Mouse (Mus musculus): ENCODE measurements around the gene ccdc198. TPM values are rescaled to one million over a fixed set of nuclear protein-coding genes. Genes with fewer than 3 reads are reported as not detected.

The ccdc198 gene
- polyA plus RNA-seq, 1 experiment from 2014 or later = not detected

DNA sequence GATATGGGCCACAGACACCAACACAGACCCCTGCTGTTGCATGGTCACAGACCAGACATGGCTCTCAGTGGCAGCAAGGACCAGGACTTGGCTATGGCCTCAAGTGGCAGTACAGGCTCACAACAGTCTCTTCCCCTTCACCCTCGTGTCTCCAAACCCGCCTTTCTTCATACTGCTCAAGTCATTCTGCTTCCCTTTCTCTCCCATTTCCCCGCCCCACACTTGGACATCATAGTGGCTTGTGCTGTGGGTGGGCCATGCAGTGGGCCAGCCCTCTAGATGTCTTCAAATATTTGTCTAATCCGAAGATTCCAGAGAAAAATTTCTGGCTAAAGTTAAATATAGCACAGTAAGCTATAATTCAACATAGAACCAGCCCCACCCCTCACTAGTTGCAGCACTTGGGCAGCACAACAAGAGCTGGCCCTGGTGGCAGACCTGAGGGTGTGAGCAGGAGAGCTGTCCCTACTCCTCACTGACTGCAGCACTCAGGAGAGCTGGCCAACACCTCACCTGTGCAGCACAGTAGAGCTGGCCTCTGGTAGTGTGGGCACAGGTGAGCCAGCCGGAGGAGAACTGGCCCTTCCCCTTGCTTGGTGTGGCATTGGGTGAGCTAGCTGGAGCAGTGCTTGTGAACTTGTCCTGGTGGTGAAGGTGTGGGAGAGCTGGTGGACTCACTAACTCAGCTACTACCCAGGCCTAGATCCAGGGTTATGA, 20.2 kb upstream of the ccdc198 start:
- H3K4me3 ChIP-seq (ENCODE audit: low read depth, low read length) = no peak overlapping the region
- H3K9ac ChIP-seq (ENCODE audit: low read depth, low read length) = no peak overlapping the region
- H3K4me1 ChIP-seq (ENCODE audit: control insufficient read depth, insufficient read depth, low read length) = no peaks in the 10 kb centered on the region
- no peak overlapping the region for H3K4me2 ChIP-seq (ENCODE audit: low read depth, low read length)
- no peak for DNase-seq (ENCODE audit: low spot score)
- ATAC-seq (ENCODE audit: low read depth) = no peak
- WGBS = 91% methylated on average over 5 of the region's 5 CpGs
- H3K27ac ChIP-seq (replicated peaks; ENCODE audit: low read depth, low read length) = no peak overlapping the region
- no peaks in the 10 kb centered on the region for H3K36me3 ChIP-seq (ENCODE audit: control insufficient read depth, insufficient read depth, low read length)
- H3K27me3 ChIP-seq (replicated peaks; ENCODE audit: control insufficient read depth, insufficient read depth, low read length) = no peaks in the 10 kb centered on the region
- no peaks in the 10 kb centered on the region for H3K9me3 ChIP-seq (ENCODE audit: control insufficient read depth, low read length)

GRCm38 (mm10) chr14:49241522-49241921, 3.8 kb downstream of the ccdc198 start:
- Histone ChIP-seq H3K9me3 (ENCODE audit: control insufficient read depth, low read length) (no peaks in the 10 kb centered on the region), H3K27me3 (replicated peaks; ENCODE audit: control insufficient read depth, insufficient read depth, low read length) (no peaks in the 10 kb centered on the region), H3K4me1 (ENCODE audit: control insufficient read depth, insufficient read depth, low read length) (no peaks in the 10 kb centered on the region), H3K4me2 (ENCODE audit: low read depth, low read length) (no peak overlapping the region), H3K9ac (ENCODE audit: low read depth, low read length) (no peak overlapping the region), H3K36me3 (ENCODE audit: control insufficient read depth, insufficient read depth, low read length) (no peaks in the 10 kb centered on the region), H3K27ac (replicated peaks; ENCODE audit: low read depth, low read length) (no peak overlapping the region), H3K4me3 (ENCODE audit: low read depth, low read length) (no peak overlapping the region)
- WGBS = 19% methylated on average over 1 of the region's 1 CpGs
- DNase-seq (ENCODE audit: low spot score) (no peak), ATAC-seq (ENCODE audit: low read depth) (no peak)

GRCm38 (mm10) chr14:49238206-49238605, 7.1 kb downstream of the ccdc198 start:
- DNase-seq (ENCODE audit: low spot score) (peak; percentile 86), ATAC-seq (ENCODE audit: low read depth) (peak; percentile 67; the same call in 1 of the 2 replicates)
- WGBS = 35% methylated on average over 11 of the region's 11 CpGs

GRCm38 (mm10) chr14:49234788-49235515, 10.3 kb downstream of the ccdc198 start:
- no peaks in the 10 kb centered on the region for H3K4me1 ChIP-seq (ENCODE audit: control insufficient read depth, insufficient read depth, low read length)
- no peak for ATAC-seq (ENCODE audit: low read depth)
- no peak overlapping the region for H3K9ac ChIP-seq (ENCODE audit: low read depth, low read length)
- H3K27me3 ChIP-seq (replicated peaks; ENCODE audit: control insufficient read depth, insufficient read depth, low read length) = no peaks in the 10 kb centered on the region
- peak; percentile 72 for DNase-seq (ENCODE audit: low spot score)
- no peak overlapping the region for H3K27ac ChIP-seq (replicated peaks; ENCODE audit: low read depth, low read length)
- no peaks in the 10 kb centered on the region for H3K36me3 ChIP-seq (ENCODE audit: control insufficient read depth, insufficient read depth, low read length)
- no peak overlapping the region for H3K4me3 ChIP-seq (ENCODE audit: low read depth, low read length)
- whole genome bisulfite sequencing = 43% methylated on average over 9 of the region's 9 CpGs
- no peaks in the 10 kb centered on the region for H3K9me3 ChIP-seq (ENCODE audit: control insufficient read depth, low read length)
- no peak overlapping the region for H3K4me2 ChIP-seq (ENCODE audit: low read depth, low read length)

More at GRCm38 (mm10) chr14:49238206-49238605, 7.1 kb downstream of the ccdc198 start:
- Histone ChIP-seq H3K4me3 (ENCODE audit: low read depth, low read length) (no peak overlapping the region), H3K27me3 (replicated peaks; ENCODE audit: control insufficient read depth, insufficient read depth, low read length) (no peaks in the 10 kb centered on the region), H3K36me3 (ENCODE audit: control insufficient read depth, insufficient read depth, low read length) (no peaks in the 10 kb centered on the region), H3K9me3 (ENCODE audit: control insufficient read depth, low read length) (no peaks in the 10 kb centered on the region), H3K4me2 (ENCODE audit: low read depth, low read length) (no peak overlapping the region), H3K4me1 (ENCODE audit: control insufficient read depth, insufficient read depth, low read length) (no peaks in the 10 kb centered on the region), H3K27ac (replicated peaks; ENCODE audit: low read depth, low read length) (no peak overlapping the region), H3K9ac (ENCODE audit: low read depth, low read length) (no peak overlapping the region)

DNA sequence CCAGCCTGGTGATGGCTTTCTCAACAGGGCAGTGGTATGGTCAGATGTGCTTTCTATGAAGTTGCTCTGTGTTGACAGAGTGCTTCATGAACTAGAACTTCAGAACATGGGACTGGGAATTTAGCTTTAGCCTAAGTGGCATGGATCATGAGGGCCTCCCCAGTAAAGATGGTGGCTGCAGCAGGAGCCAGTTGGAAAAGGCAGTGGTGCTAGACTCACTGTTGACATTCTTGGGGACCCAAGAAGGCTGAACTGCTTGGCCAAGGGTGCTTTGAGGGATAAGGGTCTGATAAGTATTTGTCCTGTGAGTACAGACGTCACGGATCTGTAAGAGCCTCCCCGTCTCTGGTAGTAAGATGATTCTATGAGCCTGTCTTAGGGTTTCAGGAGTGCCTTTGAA, 13.4 kb downstream of the ccdc198 start:
- no peaks in the 10 kb centered on the region for H3K36me3 ChIP-seq (ENCODE audit: control insufficient read depth, insufficient read depth, low read length)
- ATAC-seq (ENCODE audit: low read depth) (no peak), DNase-seq (ENCODE audit: low spot score) (no peak)
- no peaks in the 10 kb centered on the region for H3K9me3 ChIP-seq (ENCODE audit: control insufficient read depth, low read length)
- no peaks in the 10 kb centered on the region for H3K27me3 ChIP-seq (replicated peaks; ENCODE audit: control insufficient read depth, insufficient read depth, low read length)
- no peak overlapping the region for H3K4me2 ChIP-seq (ENCODE audit: low read depth, low read length)
- no peak overlapping the region for H3K9ac ChIP-seq (ENCODE audit: low read depth, low read length)
- no peaks in the 10 kb centered on the region for H3K4me1 ChIP-seq (ENCODE audit: control insufficient read depth, insufficient read depth, low read length)
- H3K27ac ChIP-seq (replicated peaks; ENCODE audit: low read depth, low read length) = no peak overlapping the region
- WGBS = 77% methylated on average over 3 of the region's 3 CpGs
- H3K4me3 ChIP-seq (ENCODE audit: low read depth, low read length) = no peak overlapping the region

GRCm38 (mm10) chr14:49226986-49227385, 18.3 kb downstream of the ccdc198 start:
- Histone ChIP-seq H3K4me2 (ENCODE audit: low read depth, low read length) (no peak overlapping the region), H3K36me3 (ENCODE audit: control insufficient read depth, insufficient read depth, low read length) (no peaks in the 10 kb centered on the region), H3K27ac (replicated peaks; ENCODE audit: low read depth, low read length) (no peak overlapping the region), H3K27me3 (replicated peaks; ENCODE audit: control insufficient read depth, insufficient read depth, low read length) (no peaks in the 10 kb centered on the region), H3K9ac (ENCODE audit: low read depth, low read length) (no peak overlapping the region), H3K4me3 (ENCODE audit: low read depth, low read length) (no peak overlapping the region), H3K9me3 (ENCODE audit: control insufficient read depth, low read length) (no peaks in the 10 kb centered on the region), H3K4me1 (ENCODE audit: control insufficient read depth, insufficient read depth, low read length) (no peaks in the 10 kb centered on the region; the same call in 1 of the 2 replicates)
- WGBS = 76% methylated on average over 11 of the region's 11 CpGs
- no peak for ATAC-seq (ENCODE audit: low read depth)
- DNase-seq (ENCODE audit: low spot score) = peak; percentile 53

DNA sequence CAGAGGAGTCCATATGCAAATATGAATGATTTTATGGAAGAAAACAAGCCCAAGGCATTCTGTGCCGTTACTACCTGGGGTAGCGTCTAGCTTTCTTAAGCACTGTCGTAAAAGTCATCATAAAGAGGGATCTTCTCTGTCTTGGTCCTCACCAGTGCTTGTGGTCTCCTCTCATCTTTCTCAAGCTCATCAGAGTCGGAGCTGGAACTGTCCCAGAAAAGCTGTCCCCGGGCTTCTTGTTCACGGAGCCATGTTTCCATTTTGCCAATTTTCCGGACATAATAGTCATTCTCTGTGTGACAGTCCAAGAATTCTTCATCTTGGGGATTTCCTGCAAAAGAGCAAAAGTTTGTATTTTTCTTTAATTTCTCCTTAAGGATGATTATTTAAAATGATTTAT, 18.8 kb downstream of the ccdc198 start:
- DNase-seq (ENCODE audit: low spot score) = no peak
- Histone ChIP-seq H3K4me1 (ENCODE audit: control insufficient read depth, insufficient read depth, low read length) (no peaks in the 10 kb centered on the region; the same call in 1 of the 2 replicates), H3K4me2 (ENCODE audit: low read depth, low read length) (no peak overlapping the region), H3K27ac (replicated peaks; ENCODE audit: low read depth, low read length) (no peak overlapping the region), H3K27me3 (replicated peaks; ENCODE audit: control insufficient read depth, insufficient read depth, low read length) (no peaks in the 10 kb centered on the region), H3K9ac (ENCODE audit: low read depth, low read length) (no peak overlapping the region), H3K4me3 (ENCODE audit: low read depth, low read length) (no peak overlapping the region), H3K36me3 (ENCODE audit: control insufficient read depth, insufficient read depth, low read length) (no peaks in the 10 kb centered on the region), H3K9me3 (ENCODE audit: control insufficient read depth, low read length) (no peaks in the 10 kb centered on the region)
- WGBS = 71% methylated on average over 7 of the region's 7 CpGs
- ATAC-seq (ENCODE audit: low read depth) = no peak

- no peak overlapping the region for H3K4me3 ChIP-seq (ENCODE audit: low read depth, low read length)
- no peaks in the 10 kb centered on the region; the same call in 1 of the 2 replicates for H3K4me1 ChIP-seq (ENCODE audit: control insufficient read depth, insufficient read depth, low read length)
- ATAC-seq (ENCODE audit: low read depth) (no peak), DNase-seq (ENCODE audit: low spot score) (no peak)
- no peak overlapping the region for H3K27ac ChIP-seq (replicated peaks; ENCODE audit: low read depth, low read length)
- H3K36me3 ChIP-seq (ENCODE audit: control insufficient read depth, insufficient read depth, low read length) = no peaks in the 10 kb centered on the region
- H3K27me3 ChIP-seq (replicated peaks; ENCODE audit: control insufficient read depth, insufficient read depth, low read length) = no peaks in the 10 kb centered on the region
- no peaks in the 10 kb centered on the region for H3K9me3 ChIP-seq (ENCODE audit: control insufficient read depth, low read length)
- 81% methylated on average over 2 of the region's 2 CpGs for WGBS
- H3K4me2 ChIP-seq (ENCODE audit: low read depth, low read length) = no peak overlapping the region
- H3K9ac ChIP-seq (ENCODE audit: low read depth, low read length) = no peak overlapping the region
These were observed 23.5 kb downstream of the ccdc198 start for GRCm38 (mm10) chr14:49221771-49222170.

Data from embryonic facial prominence, embryonic 14.5 days (tissue).